In genomic region chr6:89315263-89315662, GRCm38 (mm10) we compare ENCODE assay signal across 16 mouse cellular contexts. TPM values are rescaled to one million over a fixed set of nuclear protein-coding genes. Genes with fewer than 3 reads are reported as not detected.
DNase-seq lines count a peak whose midpoint lies in the region; ATAC-seq lines count a peak whose summit lies in the region.
"Had no signal": no experiment of that assay in that cellular context is flagged by ENCODE, and none has a peak within 500 bp of the region (broad histone marks: within the 10 kb centered on the region; RNA-seq: fewer than 3 reads in every experiment).

No protein-coding gene starts in this region.

- H3K9me3 ChIP-seq in embryonic facial prominence, embryonic 14.5 days (ENCODE audit: control insufficient read depth, low read length): no peaks in the 10 kb centered on the region
- H3K9me3 ChIP-seq in embryonic facial prominence, embryonic 10.5 days: no peaks in the 10 kb centered on the region
- H3K9me3 ChIP-seq in megakaryocyte, embryonic 14.5 days: no peaks in the 10 kb centered on the region
- H3K9me3 ChIP-seq in hindbrain, embryonic 16.5 days (ENCODE audit: control insufficient read depth, low read length): no peaks in the 10 kb centered on the region
- no peaks in the 10 kb centered on the region for H3K9me3 ChIP-seq in kidney, embryonic 14.5 days (ENCODE audit: control insufficient read depth, low read length)
- H3K9me3 ChIP-seq: heart, embryonic 10.5 days; hindbrain, embryonic 15.5 days had no signal

- DNase-seq in embryonic facial prominence, embryonic 14.5 days (ENCODE audit: low spot score): peak; percentile 19
- DNase-seq in embryonic facial prominence, embryonic 10.5 days (ENCODE audit: low spot score): no peak
- DNase-seq in brain, adult 2 months (ENCODE audit: low read depth, low spot score): peak; percentile 39
- DNase-seq in right cerebral cortex, adult 2 months (ENCODE audit: low spot score in 2 of 2): no peak
- DNase-seq: adrenal gland, postnatal 25 days; cerebellum, adult 8-10 months; lung, adult 18-20 months; right cerebral cortex, adult 18-20 months had no signal

- 43% methylated on average over 4 of the region's 4 CpGs for WGBS in embryonic facial prominence, embryonic 14.5 days
- WGBS in embryonic facial prominence, embryonic 10.5 days: 59% methylated on average over 4 of the region's 4 CpGs
- 51% methylated on average over 4 of the region's 4 CpGs for WGBS in hindbrain, embryonic 16.5 days
- WGBS in kidney, embryonic 14.5 days: 34% methylated on average over 4 of the region's 4 CpGs

- no peak overlapping the region for H3K27ac ChIP-seq in embryonic facial prominence, embryonic 14.5 days (replicated peaks; ENCODE audit: low read depth, low read length)
- no peak overlapping the region for H3K27ac ChIP-seq in embryonic facial prominence, embryonic 10.5 days (replicated peaks)
- H3K27ac ChIP-seq in hindbrain, embryonic 16.5 days (ENCODE audit: low read depth, low read length): no peak overlapping the region
- H3K27ac ChIP-seq in kidney, embryonic 14.5 days (ENCODE audit: low read depth, low read length): no peak overlapping the region
- H3K27ac ChIP-seq: heart, embryonic 10.5 days; hindbrain, embryonic 15.5 days had no signal

- H3K27me3 ChIP-seq in embryonic facial prominence, embryonic 14.5 days (replicated peaks; ENCODE audit: control insufficient read depth, insufficient read depth, low read length): no peaks in the 10 kb centered on the region
- no peaks in the 10 kb centered on the region for H3K27me3 ChIP-seq in embryonic facial prominence, embryonic 10.5 days (replicated peaks; ENCODE audit: low read depth, poor library complexity, severe bottlenecking)
- H3K27me3 ChIP-seq in megakaryocyte, embryonic 14.5 days (replicated peaks): peaks cover 79% of the 10 kb centered on the region
- H3K27me3 ChIP-seq in hindbrain, embryonic 16.5 days (replicated peaks; ENCODE audit: control insufficient read depth, insufficient read depth, low read length): no peaks in the 10 kb centered on the region
- no peaks in the 10 kb centered on the region for H3K27me3 ChIP-seq in kidney, embryonic 14.5 days (ENCODE audit: control insufficient read depth, insufficient read depth, low read length)
- H3K27me3 ChIP-seq: hindbrain, embryonic 15.5 days had no signal

- peaks cover 3% of the 10 kb centered on the region; the same call in 1 of the 2 replicates for H3K4me1 ChIP-seq in embryonic facial prominence, embryonic 14.5 days (ENCODE audit: control insufficient read depth, insufficient read depth, low read length)
- peaks cover 24% of the 10 kb centered on the region for H3K4me1 ChIP-seq in embryonic facial prominence, embryonic 10.5 days
- H3K4me1 ChIP-seq in megakaryocyte, embryonic 14.5 days: peaks cover 10% of the 10 kb centered on the region
- no peaks in the 10 kb centered on the region; the same call in 1 of the 2 replicates for H3K4me1 ChIP-seq in hindbrain, embryonic 16.5 days (ENCODE audit: control insufficient read depth, insufficient read depth, low read depth, low read length)
- H3K4me1 ChIP-seq in kidney, embryonic 14.5 days (ENCODE audit: control insufficient read depth, insufficient read depth, low read length): 0 out of 2 replicates have a peak, but pooled peaks cover 4% of the 10 kb centered on the region

- no peak overlapping the region for H3K4me2 ChIP-seq in embryonic facial prominence, embryonic 14.5 days (ENCODE audit: low read depth, low read length)
- no peak overlapping the region for H3K4me2 ChIP-seq in hindbrain, embryonic 16.5 days (ENCODE audit: low read length)
- no peak overlapping the region for H3K4me2 ChIP-seq in kidney, embryonic 14.5 days (replicated peaks; ENCODE audit: low read depth, low read length)
- H3K4me2 ChIP-seq: hindbrain, embryonic 15.5 days; liver, embryonic 11.5 days had no signal

- no peak overlapping the region for H3K4me3 ChIP-seq in embryonic facial prominence, embryonic 14.5 days (ENCODE audit: low read depth, low read length)
- H3K4me3 ChIP-seq in embryonic facial prominence, embryonic 10.5 days: no peak overlapping the region
- H3K4me3 ChIP-seq in megakaryocyte, embryonic 14.5 days (replicated peaks): peak overlapping the region; percentile 18
- no peak overlapping the region for H3K4me3 ChIP-seq in hindbrain, embryonic 16.5 days (ENCODE audit: low read length)
- H3K4me3 ChIP-seq in kidney, embryonic 14.5 days (ENCODE audit: low read length): no peak overlapping the region
- H3K4me3 ChIP-seq: heart, embryonic 10.5 days; hindbrain, embryonic 15.5 days had no signal

- no peak overlapping the region for H3K9ac ChIP-seq in embryonic facial prominence, embryonic 14.5 days (ENCODE audit: low read depth, low read length)
- H3K9ac ChIP-seq in hindbrain, embryonic 16.5 days (ENCODE audit: low read depth, low read length): no peak overlapping the region
- no peak overlapping the region for H3K9ac ChIP-seq in kidney, embryonic 14.5 days (ENCODE audit: low read depth, low read length)
- H3K9ac ChIP-seq: hindbrain, embryonic 15.5 days had no signal

- H3K36me3 ChIP-seq in embryonic facial prominence, embryonic 14.5 days (ENCODE audit: control insufficient read depth, insufficient read depth, low read length): peaks cover 45% of the 10 kb centered on the region
- H3K36me3 ChIP-seq in embryonic facial prominence, embryonic 10.5 days (replicated peaks): peaks cover 42% of the 10 kb centered on the region
- peaks cover 5% of the 10 kb centered on the region for H3K36me3 ChIP-seq in megakaryocyte, embryonic 14.5 days (replicated peaks; ENCODE audit: low read length)
- peaks cover 23% of the 10 kb centered on the region for H3K36me3 ChIP-seq in hindbrain, embryonic 16.5 days (ENCODE audit: control insufficient read depth, insufficient read depth, low read length)
- H3K36me3 ChIP-seq in kidney, embryonic 14.5 days (ENCODE audit: control insufficient read depth, insufficient read depth, low read length): peaks cover 32% of the 10 kb centered on the region

- no peak for ATAC-seq in embryonic facial prominence, embryonic 14.5 days (ENCODE audit: low read depth)
- no peak for ATAC-seq in megakaryocyte, adult 5-6 weeks (ENCODE audit: poor library complexity, severe bottlenecking)
- 0 out of 2 replicates have a peak, but pooled peaks have one; percentile 11 for ATAC-seq in hindbrain, embryonic 16.5 days
- ATAC-seq in kidney, embryonic 14.5 days (ENCODE audit: low FRiP score, low TSS enrichment): no peak
- ATAC-seq: intestine, postnatal 0 days had no signal

RNA-seq across cellular contexts. Expression of gene Plxna1, which starts 47.2 kb away (rescaled TPM):
- polyA plus RNA-seq in embryonic facial prominence, embryonic 14.5 days (2014; fragmentation: Nextera tagmentation; extraction: Ambion mirVana): 31.7 and 31.8 TPM in 2 replicates
- polyA plus RNA-seq in embryonic facial prominence, embryonic 10.5 days (2016; fragmentation: Nextera tagmentation; extraction: Ambion mirVana): 24.9 and 25.5 TPM in 2 replicates
- polyA plus RNA-seq in megakaryocyte, embryonic 14.5 days (2012; ENCODE audit: insufficient read depth, low replicate concordance): 2.1 and 2.9 TPM in 2 replicates
- total RNA-seq in megakaryocyte, adult 5-6 weeks (2015): 0.91 and 2.7 TPM in 2 replicates
- total RNA-seq in megakaryocyte, adult 5-6 weeks (2017): 1.4 and 5.7 TPM in 2 replicates
- polyA plus RNA-seq in hindbrain, embryonic 16.5 days (2015; fragmentation: Nextera tagmentation; extraction: Ambion mirVana): 21.6 and 44.7 TPM in 2 replicates
- 15.4 and 28.0 TPM in 2 replicates for polyA plus RNA-seq in kidney, embryonic 14.5 days (2014; fragmentation: Nextera tagmentation; extraction: Ambion mirVana)

Comparison
In these comparisons a context has a peak if more than half of its experiments do, and no peak if none do; other contexts are left out.
1. DNase-seq: peak in embryonic facial prominence, embryonic 14.5 days (single experiment) and brain, adult 2 months (single experiment); none in embryonic facial prominence, embryonic 10.5 days (single experiment) and right cerebral cortex, adult 2 months (0 of 2).